Mouse (Mus musculus): Measurements from ENCODE around the gene Rnpc3.
"Not testable (repeated sequence)": the region's sequence is repeated elsewhere in the genome, so short reads cannot be mapped to it uniquely, and the experiment has no call there.

Gene Rnpc3

GRCm38 (mm10) chr3:113629606-113630359 is at the start of gene Rnpc3:
TSS of gene Rnpc3 (minus strand) at chr3:113630149.
- peak; percentile 94 to 96 for DNase-seq

- no peak for DNase-seq
Observed at GRCm38 (mm10) chr3:113656940-113657339, 27.0 kb upstream of the Rnpc3 start.

GRCm38 (mm10) chr3:113654335-113654734 is 24.4 kb upstream of the Rnpc3 start:
- no peak for DNase-seq

DNA sequence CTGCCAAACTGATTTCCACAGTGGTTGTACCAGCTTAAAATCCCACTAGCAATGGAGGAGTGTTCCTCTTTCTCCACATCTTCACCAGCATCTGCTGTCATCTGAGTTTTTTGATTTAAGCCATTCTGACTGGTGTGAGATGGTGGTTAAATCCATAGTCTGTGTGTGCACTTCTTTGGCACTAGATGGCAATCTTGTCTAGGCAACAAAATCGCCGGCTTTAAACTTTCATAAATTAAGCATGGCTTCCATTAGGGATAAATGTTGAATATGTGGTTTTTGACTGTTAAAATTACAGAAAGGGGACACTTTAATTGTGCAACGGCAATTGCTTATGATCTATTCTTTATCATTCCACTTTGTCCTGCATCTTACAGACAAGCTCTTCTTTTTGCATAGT is 21.4 kb upstream of the Rnpc3 start:
- not testable (repeated sequence) for DNase-seq

DNA sequence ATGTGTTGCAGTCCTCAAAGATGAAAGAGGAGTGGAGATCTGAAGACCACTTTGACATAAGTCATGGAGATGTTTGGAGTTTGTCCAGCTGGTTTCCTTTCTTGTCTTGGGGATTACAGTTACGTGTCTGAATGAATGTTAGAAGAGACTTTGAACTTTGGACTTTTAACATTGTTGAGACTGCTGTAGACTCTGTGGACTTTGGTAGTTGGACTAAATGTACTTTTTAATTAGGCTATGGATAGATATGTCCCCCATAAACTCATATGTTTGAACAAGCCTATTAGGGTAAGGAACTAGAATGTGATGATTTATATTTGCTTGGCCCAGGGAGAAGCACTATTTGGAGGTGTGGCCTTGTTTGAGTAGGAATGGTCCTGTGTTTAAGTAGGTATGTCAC is 9.6 kb upstream of the Rnpc3 start:
- DNase-seq, result no peak

DNA sequence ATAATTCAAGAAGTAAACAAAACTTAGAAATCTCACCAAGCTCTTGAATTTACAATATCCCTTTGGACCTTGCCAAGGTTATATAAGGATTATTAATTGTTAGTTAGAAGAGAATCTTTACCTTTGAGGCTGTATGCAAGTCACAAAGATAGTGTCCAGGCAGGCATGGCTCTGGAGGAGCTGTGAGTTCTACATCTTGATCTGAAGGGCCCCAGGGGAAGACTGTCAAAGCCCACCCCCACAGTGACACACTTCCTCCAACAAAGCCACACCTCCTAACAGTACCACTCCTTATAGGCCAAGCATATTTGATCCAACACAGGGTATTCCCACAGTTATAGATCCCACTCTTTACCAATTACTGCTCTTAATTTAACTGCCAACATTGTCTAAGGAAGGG is 4.3 kb upstream of the Rnpc3 start:
- no peak for DNase-seq

DNA sequence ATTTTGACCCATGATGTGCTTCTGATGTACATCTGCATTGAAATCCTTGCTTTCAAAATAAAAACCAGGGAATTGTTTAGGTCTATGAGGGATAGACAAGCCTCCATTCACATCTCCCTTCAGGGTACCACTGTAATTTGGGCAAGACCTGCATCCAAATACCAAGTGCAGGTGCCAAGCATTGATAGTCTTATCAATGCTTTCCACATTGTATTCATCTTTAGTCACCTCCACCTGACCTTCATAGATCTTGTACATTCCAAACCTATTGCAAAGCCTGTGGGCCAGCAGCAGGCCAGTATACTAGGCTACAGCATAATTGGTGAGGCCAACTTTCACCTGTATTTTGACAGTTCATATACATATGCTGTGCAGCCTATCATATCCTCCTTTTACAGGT is 1.7 kb upstream of the Rnpc3 start:
- DNase-seq, result no peak

DNA sequence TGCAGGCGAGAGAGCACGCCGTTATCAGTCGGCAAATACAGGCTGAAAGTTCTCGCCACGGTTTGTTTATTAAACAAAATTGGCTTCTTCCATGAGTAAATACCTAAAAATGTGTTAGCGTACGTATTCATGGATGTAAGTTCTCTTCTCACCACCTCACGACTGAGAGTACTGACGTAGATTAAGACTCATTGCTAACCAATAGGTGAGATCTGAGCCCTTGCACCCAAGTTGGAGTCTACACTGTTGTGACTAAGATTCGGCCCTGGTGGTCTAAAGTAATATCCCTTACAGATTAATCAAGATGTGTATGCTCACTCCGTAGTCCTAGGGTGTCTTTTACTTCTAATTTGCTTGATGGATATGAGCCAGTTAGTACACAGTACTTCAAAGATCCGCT is 615 bp upstream of the Rnpc3 start:
- DNase-seq, result no peak

- no peak for DNase-seq
Observed at GRCm38 (mm10) chr3:113606599-113606998, 23.4 kb downstream of the Rnpc3 start, which contains the start of gene Amy1. TSS of gene Amy1 (minus strand) at chr3:113606699.

DNA sequence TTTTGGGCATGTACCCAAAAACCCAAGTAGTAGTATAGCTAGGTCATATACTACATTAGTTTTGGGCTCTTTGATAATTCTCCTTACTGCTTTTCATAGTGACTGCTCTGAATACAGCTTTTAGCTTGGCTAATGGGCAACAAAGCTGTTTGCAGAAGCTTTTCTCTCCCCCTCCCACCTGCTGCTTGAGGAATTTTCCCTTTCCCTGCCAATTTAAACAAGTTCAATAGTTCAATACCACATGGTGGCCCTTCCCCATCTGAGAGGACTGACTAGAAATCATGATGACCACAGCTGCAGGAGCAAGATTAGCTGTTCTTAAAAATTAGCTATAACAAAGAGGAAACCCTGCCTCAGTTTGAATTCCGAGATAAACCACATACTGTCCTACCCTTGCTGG is 39.1 kb downstream of the Rnpc3 start:
- DNase-seq, result no peak

GRCm38 (mm10) chr3:113574578-113574977 is 55.4 kb downstream of the Rnpc3 start:
- DNase-seq, result no peak

- DNase-seq, result no peak
Observed at GRCm38 (mm10) chr3:113574138-113574537, 55.8 kb downstream of the Rnpc3 start.

GRCm38 (mm10) chr3:113572158-113572557 is 57.8 kb downstream of the Rnpc3 start:
- DNase-seq, result no peak
